Mouse (Mus musculus): ENCODE data around the gene Psmd11. TPM values are rescaled to one million over a fixed set of nuclear protein-coding genes. Genes with fewer than 3 reads are reported as not detected.

Gene Psmd11
- polyA plus RNA-seq, 1 experiment = 43.9 TPM

GRCm38 (mm10) chr11:80521148-80521547 is 92.7 kb downstream of the Psmd11 start:
- WGBS = 90% methylated on average over 2 of the region's 2 CpGs
- no peak for DNase-seq (ENCODE audit: low read depth, low spot score)

Other genes with a start within 250 kb of the Psmd11 start
- 4.8 and 5.7 TPM in 2 replicates for gene Rnf135, start 244.8 kb upstream of the Psmd11 start, polyA plus RNA-seq (2012; rRNA removed)
- 8.0 and 9.9 TPM in 2 replicates for gene Rhot1, start 219.6 kb upstream of the Psmd11 start, polyA plus RNA-seq (2012; rRNA removed)
- gene Rhbdl3, start 127.7 kb upstream of the Psmd11 start, polyA plus RNA-seq (2012; rRNA removed) = 1.6 TPM in 2 replicates
- gene 5730455P16Rik, start 50.6 kb upstream of the Psmd11 start, polyA plus RNA-seq (2012; rRNA removed) = 1.4 and 3.0 TPM in 2 replicates
- 73.8 and 97.8 TPM in 2 replicates for gene Zfp207, start 45.3 kb upstream of the Psmd11 start, polyA plus RNA-seq (2012; rRNA removed)
- 0.58 and 1.0 TPM in 2 replicates for gene Cdk5r1, start 48.4 kb downstream of the Psmd11 start, polyA plus RNA-seq (2012; rRNA removed)